Mouse (Mus musculus) heart, postnatal 0 days (tissue): ENCODE measurements around the gene Tnc.

Experiments used
- CTCF ChIP-seq: IDR thresholded peaks from 2 replicates; pipeline ENCODE4 v1.5.1; 2016; ENCODE audit warnings: antibody characterized with exemption, control low read depth, low read depth
- EP300 ChIP-seq: IDR thresholded peaks from 2 replicates; pipeline ENCODE4 v1.6.1; 2016; ENCODE audit warnings: antibody characterized with exemption, low read depth

DNA sequence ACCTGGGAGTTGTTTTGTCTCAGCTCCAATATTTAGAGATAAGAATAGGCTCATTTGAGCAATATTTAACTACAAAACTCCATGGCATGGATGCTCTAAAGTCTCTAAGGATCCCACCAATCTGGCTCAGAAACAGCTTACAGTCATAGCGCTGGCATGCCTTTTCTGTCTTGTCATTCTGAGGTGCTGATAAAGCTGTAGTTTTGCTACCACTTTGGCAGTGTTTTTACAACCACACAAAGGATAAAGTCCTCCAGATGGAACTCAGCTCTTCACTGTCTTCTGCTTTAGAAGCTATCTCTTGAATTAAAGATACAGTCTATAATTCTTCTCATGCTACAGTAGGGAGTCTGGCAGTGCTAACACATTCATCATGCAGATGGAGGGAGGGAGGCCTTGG, 56.6 kb downstream of the Tnc start:
- no peak for TF ChIP-seq CTCF
- TF ChIP-seq EP300, result no peak
